Mouse (Mus musculus): ENCODE data around the gene Pcnx. TPM values are rescaled to one million over a fixed set of nuclear protein-coding genes. Genes with fewer than 3 reads are reported as not detected.

Gene Pcnx
- polyA plus RNA-seq, 1 experiment from 2014 or later = 9.6 TPM

GRCm38 (mm10) chr12:81828355-81828754, 31.5 kb upstream of the Pcnx start:
- DNase-seq (ENCODE audit: low spot score) (peak; percentile 61), ATAC-seq (peak; percentile 52; the same call in 1 of the 2 replicates)
- Histone ChIP-seq H3K27ac (ENCODE audit: low read depth, low read length) (no peak overlapping the region), H3K4me2 (ENCODE audit: low read length) (no peak overlapping the region), H3K36me3 (ENCODE audit: control insufficient read depth, insufficient read depth, low read length) (no peaks in the 10 kb centered on the region), H3K9me3 (replicated peaks; ENCODE audit: control insufficient read depth, low read length) (no peaks in the 10 kb centered on the region), H3K27me3 (replicated peaks; ENCODE audit: control insufficient read depth, insufficient read depth, low read length) (no peaks in the 10 kb centered on the region), H3K4me3 (ENCODE audit: low read depth, low read length) (no peak overlapping the region), H3K4me1 (ENCODE audit: control insufficient read depth, insufficient read depth, low read length) (no peaks in the 10 kb centered on the region), H3K9ac (ENCODE audit: low read length) (no peak overlapping the region)
- 9% methylated on average over 2 of the region's 2 CpGs for WGBS

- Histone ChIP-seq H3K36me3 (ENCODE audit: control insufficient read depth, insufficient read depth, low read length) (no peaks in the 10 kb centered on the region), H3K4me2 (ENCODE audit: low read length) (no peak overlapping the region), H3K9ac (ENCODE audit: low read length) (no peak overlapping the region), H3K4me3 (ENCODE audit: low read depth, low read length) (no peak overlapping the region), H3K27ac (ENCODE audit: low read depth, low read length) (no peak overlapping the region), H3K4me1 (ENCODE audit: control insufficient read depth, insufficient read depth, low read length) (no peaks in the 10 kb centered on the region; the same call in 1 of the 2 replicates), H3K27me3 (replicated peaks; ENCODE audit: control insufficient read depth, insufficient read depth, low read length) (no peaks in the 10 kb centered on the region), H3K9me3 (replicated peaks; ENCODE audit: control insufficient read depth, low read length) (no peaks in the 10 kb centered on the region)
- no peak for DNase-seq (ENCODE audit: low spot score)
- WGBS = 88% methylated on average over 5 of the region's 5 CpGs
- no peak for ATAC-seq
These were observed 27.6 kb upstream of the Pcnx start for GRCm38 (mm10) chr12:81832039-81832738.

GRCm38 (mm10) chr12:81833094-81833493, 26.7 kb upstream of the Pcnx start:
- no peak for DNase-seq (ENCODE audit: low spot score)
- Histone ChIP-seq H3K9me3 (replicated peaks; ENCODE audit: control insufficient read depth, low read length) (no peaks in the 10 kb centered on the region), H3K36me3 (ENCODE audit: control insufficient read depth, insufficient read depth, low read length) (no peaks in the 10 kb centered on the region), H3K4me3 (ENCODE audit: low read depth, low read length) (no peak overlapping the region), H3K9ac (ENCODE audit: low read length) (no peak overlapping the region), H3K4me2 (ENCODE audit: low read length) (no peak overlapping the region), H3K27ac (ENCODE audit: low read depth, low read length) (no peak overlapping the region), H3K27me3 (replicated peaks; ENCODE audit: control insufficient read depth, insufficient read depth, low read length) (no peaks in the 10 kb centered on the region), H3K4me1 (ENCODE audit: control insufficient read depth, insufficient read depth, low read length) (no peaks in the 10 kb centered on the region; the same call in 1 of the 2 replicates)
- 87% methylated on average over 2 of the region's 2 CpGs for WGBS
- no peak for ATAC-seq

GRCm38 (mm10) chr12:81836162-81836561, 23.7 kb upstream of the Pcnx start:
- Histone ChIP-seq H3K4me3 (ENCODE audit: low read depth, low read length) (no peak overlapping the region), H3K9ac (ENCODE audit: low read length) (no peak overlapping the region), H3K27ac (ENCODE audit: low read depth, low read length) (no peak overlapping the region), H3K9me3 (replicated peaks; ENCODE audit: control insufficient read depth, low read length) (no peaks in the 10 kb centered on the region), H3K36me3 (ENCODE audit: control insufficient read depth, insufficient read depth, low read length) (no peaks in the 10 kb centered on the region), H3K27me3 (replicated peaks; ENCODE audit: control insufficient read depth, insufficient read depth, low read length) (no peaks in the 10 kb centered on the region), H3K4me1 (ENCODE audit: control insufficient read depth, insufficient read depth, low read length) (no peaks in the 10 kb centered on the region; the same call in 1 of the 2 replicates), H3K4me2 (ENCODE audit: low read length) (no peak overlapping the region)
- ATAC-seq (no peak), DNase-seq (ENCODE audit: low spot score) (no peak)
- 81% methylated on average over 8 of the region's 8 CpGs for WGBS

- Histone ChIP-seq H3K9ac (ENCODE audit: low read length) (no peak overlapping the region), H3K4me3 (ENCODE audit: low read depth, low read length) (no peak overlapping the region), H3K4me1 (ENCODE audit: control insufficient read depth, insufficient read depth, low read length) (no peaks in the 10 kb centered on the region; the same call in 1 of the 2 replicates), H3K4me2 (ENCODE audit: low read length) (no peak overlapping the region), H3K27me3 (replicated peaks; ENCODE audit: control insufficient read depth, insufficient read depth, low read length) (no peaks in the 10 kb centered on the region), H3K9me3 (replicated peaks; ENCODE audit: control insufficient read depth, low read length) (no peaks in the 10 kb centered on the region), H3K36me3 (ENCODE audit: control insufficient read depth, insufficient read depth, low read length) (no peaks in the 10 kb centered on the region), H3K27ac (ENCODE audit: low read depth, low read length) (no peak overlapping the region)
- 47% methylated on average over 5 of the region's 5 CpGs for WGBS
- DNase-seq (ENCODE audit: low spot score) (no peak), ATAC-seq (no peak)
These were observed 22.4 kb upstream of the Pcnx start for GRCm38 (mm10) chr12:81837463-81837862.

- no peak for ATAC-seq
- no peak overlapping the region for H3K4me2 ChIP-seq (ENCODE audit: low read length)
- DNase-seq (ENCODE audit: low spot score) = no peak
- H3K9ac ChIP-seq (ENCODE audit: low read length) = no peak overlapping the region
- H3K9me3 ChIP-seq (replicated peaks; ENCODE audit: control insufficient read depth, low read length) = no peaks in the 10 kb centered on the region
- WGBS = 91% methylated on average over 5 of the region's 5 CpGs
- H3K27me3 ChIP-seq (replicated peaks; ENCODE audit: control insufficient read depth, insufficient read depth, low read length) = no peaks in the 10 kb centered on the region
- H3K27ac ChIP-seq (ENCODE audit: low read depth, low read length) = no peak overlapping the region
- H3K4me3 ChIP-seq (ENCODE audit: low read depth, low read length) = no peak overlapping the region
- H3K4me1 ChIP-seq (ENCODE audit: control insufficient read depth, insufficient read depth, low read length) = peaks cover 2% of the 10 kb centered on the region
- no peaks in the 10 kb centered on the region for H3K36me3 ChIP-seq (ENCODE audit: control insufficient read depth, insufficient read depth, low read length)
These were observed 20.2 kb upstream of the Pcnx start for GRCm38 (mm10) chr12:81839663-81840062.

GRCm38 (mm10) chr12:81841046-81841445, 18.8 kb upstream of the Pcnx start:
- WGBS = 88% methylated on average over 5 of the region's 5 CpGs
- ATAC-seq = no peak
- Histone ChIP-seq H3K4me3 (ENCODE audit: low read depth, low read length) (no peak overlapping the region), H3K27ac (ENCODE audit: low read depth, low read length) (no peak overlapping the region), H3K36me3 (ENCODE audit: control insufficient read depth, insufficient read depth, low read length) (no peaks in the 10 kb centered on the region), H3K4me1 (ENCODE audit: control insufficient read depth, insufficient read depth, low read length) (peaks cover 3% of the 10 kb centered on the region), H3K9me3 (replicated peaks; ENCODE audit: control insufficient read depth, low read length) (no peaks in the 10 kb centered on the region), H3K9ac (ENCODE audit: low read length) (no peak overlapping the region), H3K4me2 (ENCODE audit: low read length) (no peak overlapping the region), H3K27me3 (replicated peaks; ENCODE audit: control insufficient read depth, insufficient read depth, low read length) (no peaks in the 10 kb centered on the region)
- no peak for DNase-seq (ENCODE audit: low spot score)

- H3K27me3 ChIP-seq (replicated peaks; ENCODE audit: control insufficient read depth, insufficient read depth, low read length) = no peaks in the 10 kb centered on the region
- no peaks in the 10 kb centered on the region for H3K9me3 ChIP-seq (replicated peaks; ENCODE audit: control insufficient read depth, low read length)
- 75% methylated on average over 5 of the region's 5 CpGs for WGBS
- no peaks in the 10 kb centered on the region for H3K36me3 ChIP-seq (ENCODE audit: control insufficient read depth, insufficient read depth, low read length)
- DNase-seq (ENCODE audit: low spot score) = no peak
- ATAC-seq = no peak
- H3K4me1 ChIP-seq (ENCODE audit: control insufficient read depth, insufficient read depth, low read length) = peaks cover 3% of the 10 kb centered on the region; the same call in 1 of the 2 replicates
- H3K27ac ChIP-seq (ENCODE audit: low read depth, low read length) = no peak overlapping the region
- H3K4me2 ChIP-seq (ENCODE audit: low read length) = no peak overlapping the region
- no peak overlapping the region for H3K4me3 ChIP-seq (ENCODE audit: low read depth, low read length)
- H3K9ac ChIP-seq (ENCODE audit: low read length) = no peak overlapping the region
These were observed 16.3 kb upstream of the Pcnx start for GRCm38 (mm10) chr12:81843501-81843900.

GRCm38 (mm10) chr12:81844572-81844971, 15.3 kb upstream of the Pcnx start:
- Histone ChIP-seq H3K4me1 (ENCODE audit: control insufficient read depth, insufficient read depth, low read length) (peaks cover 3% of the 10 kb centered on the region; the same call in 1 of the 2 replicates), H3K4me2 (ENCODE audit: low read length) (peak overlapping the region; percentile 8; the same call in 1 of the 2 replicates), H3K36me3 (ENCODE audit: control insufficient read depth, insufficient read depth, low read length) (no peaks in the 10 kb centered on the region), H3K4me3 (ENCODE audit: low read depth, low read length) (no peak overlapping the region), H3K9ac (ENCODE audit: low read length) (no peak overlapping the region), H3K27ac (ENCODE audit: low read depth, low read length) (no peak overlapping the region), H3K9me3 (replicated peaks; ENCODE audit: control insufficient read depth, low read length) (no peaks in the 10 kb centered on the region), H3K27me3 (replicated peaks; ENCODE audit: control insufficient read depth, insufficient read depth, low read length) (no peaks in the 10 kb centered on the region)
- 44% methylated on average over 13 of the region's 13 CpGs for WGBS
- ATAC-seq (no peak), DNase-seq (ENCODE audit: low spot score) (no peak)
